Mouse (Mus musculus) telencephalon, adult 2 months (tissue): ENCODE results near the gene Mcam.

Experiments
- DNase-seq: peaks from one replicate; pipeline ENCODE4 v3.0.0-alpha.2; 2011; ENCODE audit warnings: low read depth, low spot score

Gene Mcam

GRCm38 (mm10) chr9:44134101-44134850, at the start of gene Mcam:
TSS of gene Mcam (plus strand) at chr9:44134469.
- DNase-seq: no peak

GRCm38 (mm10) chr9:44084659-44085229, 49.5 kb upstream of the Mcam start:
- no peak for DNase-seq

- DNase-seq: no peak
Measured at GRCm38 (mm10) chr9:44085276-44085675, 49.0 kb upstream of the Mcam start.

GRCm38 (mm10) chr9:44085741-44086665, 48.3 kb upstream of the Mcam start:
- DNase-seq: no peak

- no peak for DNase-seq
Measured at GRCm38 (mm10) chr9:44086960-44087359, 47.3 kb upstream of the Mcam start.

- no peak for DNase-seq
Measured at GRCm38 (mm10) chr9:44087761-44088455, 46.4 kb upstream of the Mcam start.

- DNase-seq: no peak
Measured at GRCm38 (mm10) chr9:44088877-44089608, 45.2 kb upstream of the Mcam start.

GRCm38 (mm10) chr9:44093612-44094503, 40.4 kb upstream of the Mcam start:
- no peak for DNase-seq

- DNase-seq: no peak
Measured at GRCm38 (mm10) chr9:44094737-44095136, 39.5 kb upstream of the Mcam start.

- DNase-seq: no peak
Measured at GRCm38 (mm10) chr9:44095781-44096180, 38.5 kb upstream of the Mcam start.

GRCm38 (mm10) chr9:44096536-44096935, 37.7 kb upstream of the Mcam start:
- DNase-seq: no peak

GRCm38 (mm10) chr9:44101490-44101889, 32.8 kb upstream of the Mcam start, which contains the start of gene Mfrp:
TSS of gene Mfrp (plus strand) at chr9:44101729.
- no peak for DNase-seq

- DNase-seq: no peak
Measured at GRCm38 (mm10) chr9:44104881-44105280, 29.4 kb upstream of the Mcam start.

GRCm38 (mm10) chr9:44105781-44106180, 28.5 kb upstream of the Mcam start:
- DNase-seq: no peak

GRCm38 (mm10) chr9:44106182-44106581, 28.1 kb upstream of the Mcam start:
- no peak for DNase-seq

GRCm38 (mm10) chr9:44106596-44106995, 27.7 kb upstream of the Mcam start:
- no peak for DNase-seq

- DNase-seq: no peak
Measured at GRCm38 (mm10) chr9:44107110-44107509, 27.2 kb upstream of the Mcam start, which contains the start of gene C1qtnf5. TSS of gene C1qtnf5 (plus strand) at chr9:44107245.

GRCm38 (mm10) chr9:44107557-44108179, 26.6 kb upstream of the Mcam start:
- no peak for DNase-seq
